Mouse (Mus musculus): ENCODE measurements at regions not wholly inside any gene's neighbourhood (a gene's known extent, or its start where the extent isn't known, plus 50 kb on each side); places are given as distances from the start of the nearest gene placed in this dataset.

- TF ChIP-seq GATA1 (IDR thresholded peaks at IDR 0.05; ENCODE audit: borderline replicate concordance, low read length) (no peak), CTCF (IDR thresholded peaks at IDR 0.05; ENCODE audit: low read depth, low read length) (no peak), TAL1 (conservative IDR thresholded peaks at IDR 0.05; ENCODE audit: low read depth, low read length) (no peak), GATA2 (IDR thresholded peaks at IDR 0.05; ENCODE audit: borderline replicate concordance, low read depth, low read length) (no peak), POLR2AphosphoS5 (IDR thresholded peaks at IDR 0.05; ENCODE audit: insufficient replicate concordance, low read depth, low read length) (no peak)
These were observed 223.2 kb downstream of the Dact1 start for GRCm38 (mm10) chr12:71532708-71533450.
